Mouse (Mus musculus): ENCODE results near the gene Lrrc23. TPM values are rescaled to one million over a fixed set of nuclear protein-coding genes. Genes with fewer than 3 reads are reported as not detected.

Lrrc23 gene
- polyA plus RNA-seq, 1 experiment from 2014 or later, result 1.4 TPM

DNA sequence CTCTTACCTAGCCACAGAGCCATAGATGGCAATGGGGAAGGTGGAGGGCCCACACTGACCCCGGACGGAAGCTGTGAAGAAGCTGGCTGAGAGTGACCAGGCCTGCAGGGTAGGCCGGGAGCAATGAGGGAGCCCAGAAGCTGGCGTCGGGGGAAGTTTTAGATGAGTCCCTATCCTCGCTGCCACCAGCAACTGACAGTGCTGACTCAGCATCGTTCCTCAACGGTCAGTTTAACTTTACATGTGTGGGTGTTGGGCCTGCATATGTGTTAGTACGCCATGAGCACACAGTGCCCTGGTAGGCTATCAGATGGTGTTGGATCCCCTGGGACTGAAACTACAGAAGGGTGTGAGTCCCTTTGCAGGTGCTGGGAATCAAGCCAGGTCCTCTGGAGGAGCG, 55.1 kb downstream of the Lrrc23 start:
- Histone ChIP-seq H3K27me3 (ENCODE audit: control insufficient read depth, insufficient read depth, low read length) (no peaks in the 10 kb centered on the region), H3K9ac (ENCODE audit: low read length) (no peak overlapping the region), H3K27ac (ENCODE audit: low read depth, low read length) (no peak overlapping the region), H3K4me3 (ENCODE audit: low read depth, low read length) (no peak overlapping the region), H3K36me3 (ENCODE audit: control insufficient read depth, insufficient read depth, low read length) (no peaks in the 10 kb centered on the region), H3K9me3 (ENCODE audit: control insufficient read depth, low read length) (no peaks in the 10 kb centered on the region), H3K4me1 (ENCODE audit: control insufficient read depth, insufficient read depth, low read length) (no peaks in the 10 kb centered on the region), H3K4me2 (ENCODE audit: low read depth) (no peak overlapping the region)
- 89% methylated on average over 10 of the region's 10 CpGs for WGBS
- no peak for ATAC-seq (ENCODE audit: insufficient read depth, low FRiP score, low TSS enrichment)
- no peak for DNase-seq (ENCODE audit: low spot score)

DNA sequence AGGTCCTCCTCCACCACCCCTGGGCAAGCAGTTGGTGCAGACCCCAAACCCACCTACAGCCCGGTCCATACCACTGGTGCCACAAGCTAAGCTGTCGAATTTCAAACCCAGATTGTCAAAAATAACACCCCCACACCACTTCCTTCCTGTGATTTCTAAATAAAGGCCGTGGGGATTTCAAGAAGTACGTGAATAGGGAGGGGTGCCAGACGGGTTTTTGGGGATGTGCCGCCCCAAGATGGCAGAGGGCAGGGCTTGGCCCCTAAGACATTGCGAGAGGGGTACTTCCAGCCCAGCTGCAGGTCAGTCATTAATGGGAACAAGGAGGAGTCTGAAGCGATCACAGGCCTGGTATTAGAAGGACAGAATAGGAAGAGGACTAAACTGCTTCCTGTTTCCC, 56.0 kb downstream of the Lrrc23 start:
- H3K9ac ChIP-seq (ENCODE audit: low read length), result no peak overlapping the region
- ATAC-seq (ENCODE audit: insufficient read depth, low FRiP score, low TSS enrichment), result no peak
- no peaks in the 10 kb centered on the region for H3K4me1 ChIP-seq (ENCODE audit: control insufficient read depth, insufficient read depth, low read length)
- H3K27ac ChIP-seq (ENCODE audit: low read depth, low read length), result no peak overlapping the region
- no peak overlapping the region for H3K4me2 ChIP-seq (ENCODE audit: low read depth)
- 82% methylated on average over 8 of the region's 8 CpGs for WGBS
- H3K27me3 ChIP-seq (ENCODE audit: control insufficient read depth, insufficient read depth, low read length), result no peaks in the 10 kb centered on the region
- DNase-seq (ENCODE audit: low spot score), result no peak
- H3K36me3 ChIP-seq (ENCODE audit: control insufficient read depth, insufficient read depth, low read length), result no peaks in the 10 kb centered on the region
- no peaks in the 10 kb centered on the region for H3K9me3 ChIP-seq (ENCODE audit: control insufficient read depth, low read length)
- H3K4me3 ChIP-seq (ENCODE audit: low read depth, low read length), result no peak overlapping the region

DNA sequence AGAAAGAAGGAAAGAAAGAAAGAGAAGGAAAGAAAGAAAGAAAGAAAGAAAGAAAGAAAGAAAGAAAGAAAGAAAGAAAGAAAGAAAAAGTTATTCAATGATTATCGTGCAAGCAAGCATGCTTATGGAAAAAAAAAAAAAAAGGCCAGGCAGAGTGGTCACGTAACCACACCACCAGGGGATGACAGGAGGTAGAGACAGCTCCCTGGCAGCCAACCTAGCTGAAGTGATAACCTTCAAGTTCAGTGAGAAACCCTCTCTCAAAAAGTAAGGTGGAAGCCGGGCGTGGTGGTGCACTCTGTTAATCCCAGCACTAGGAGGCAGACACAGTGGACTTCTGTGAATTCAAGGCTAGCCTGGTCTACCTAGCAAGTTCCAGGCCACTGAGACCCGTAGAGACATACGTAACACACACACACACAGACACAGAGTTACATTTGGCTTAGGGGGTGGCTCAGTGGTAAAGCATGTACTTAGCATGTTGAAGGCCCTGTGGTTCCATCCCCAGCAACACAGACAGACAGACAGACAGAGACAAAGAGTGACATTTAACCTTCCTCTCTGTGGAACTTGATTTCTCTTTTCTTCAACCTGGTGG, 56.6 kb downstream of the Lrrc23 start:
- H3K4me2 ChIP-seq (ENCODE audit: low read depth), result no peak overlapping the region
- WGBS, result 89% methylated on average over 6 of the region's 6 CpGs
- no peak for ATAC-seq (ENCODE audit: insufficient read depth, low FRiP score, low TSS enrichment)

DNA sequence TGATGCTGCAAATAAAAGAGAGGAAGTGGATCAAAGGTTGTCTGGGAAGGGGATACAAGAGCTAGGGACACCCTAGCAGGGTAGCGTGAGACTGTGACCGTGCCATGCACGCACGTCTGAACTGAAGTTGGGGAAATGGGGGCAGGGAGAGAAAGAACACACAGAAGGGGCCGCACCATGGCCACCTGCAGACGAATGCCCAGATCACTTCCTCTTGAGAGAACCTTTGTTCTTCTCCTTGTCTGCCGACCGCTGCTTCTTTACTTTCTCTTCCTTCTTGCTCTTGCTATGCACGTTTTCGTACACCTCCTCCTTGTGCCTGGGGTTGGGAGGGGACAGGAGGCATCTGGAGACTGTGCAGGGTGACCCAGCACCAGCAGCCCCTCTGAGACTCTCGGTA, 58.6 kb downstream of the Lrrc23 start:
- no peak for DNase-seq (ENCODE audit: low spot score)
- ATAC-seq (ENCODE audit: insufficient read depth, low FRiP score, low TSS enrichment), result no peak
- H3K9me3 ChIP-seq (ENCODE audit: control insufficient read depth, low read length), result no peaks in the 10 kb centered on the region
- H3K27ac ChIP-seq (ENCODE audit: low read depth, low read length), result no peak overlapping the region
- no peak overlapping the region for H3K9ac ChIP-seq (ENCODE audit: low read length)
- 68% methylated on average over 11 of the region's 11 CpGs for WGBS
- no peaks in the 10 kb centered on the region for H3K4me1 ChIP-seq (ENCODE audit: control insufficient read depth, insufficient read depth, low read length)
- peaks cover 3% of the 10 kb centered on the region; the same call in 1 of the 2 replicates for H3K36me3 ChIP-seq (ENCODE audit: control insufficient read depth, insufficient read depth, low read length)
- no peak overlapping the region for H3K4me2 ChIP-seq (ENCODE audit: low read depth)
- H3K27me3 ChIP-seq (ENCODE audit: control insufficient read depth, insufficient read depth, low read length), result no peaks in the 10 kb centered on the region
- H3K4me3 ChIP-seq (ENCODE audit: low read depth, low read length), result no peak overlapping the region

More for the DNA sequence above, 56.6 kb downstream of the Lrrc23 start:
- Histone ChIP-seq H3K9me3 (ENCODE audit: control insufficient read depth, low read length) (no peaks in the 10 kb centered on the region), H3K36me3 (ENCODE audit: control insufficient read depth, insufficient read depth, low read length) (no peaks in the 10 kb centered on the region), H3K4me3 (ENCODE audit: low read depth, low read length) (no peak overlapping the region), H3K9ac (ENCODE audit: low read length) (no peak overlapping the region), H3K27me3 (ENCODE audit: control insufficient read depth, insufficient read depth, low read length) (no peaks in the 10 kb centered on the region), H3K27ac (ENCODE audit: low read depth, low read length) (no peak overlapping the region), H3K4me1 (ENCODE audit: control insufficient read depth, insufficient read depth, low read length) (no peaks in the 10 kb centered on the region)
- no peak for DNase-seq (ENCODE audit: low spot score)

Other genes with a start within 250 kb of the Lrrc23 start
- 0.28 and 0.73 TPM in 2 replicates for gene C1s1, start 237.4 kb downstream of the Lrrc23 start, polyA plus RNA-seq (2014; fragmentation: Nextera tagmentation; extraction: Ambion mirVana)
- not detected in 2 replicates for gene C1rb, start 209.4 kb downstream of the Lrrc23 start, polyA plus RNA-seq (2014; fragmentation: Nextera tagmentation; extraction: Ambion mirVana)
- not detected in 2 replicates for gene C1s2, start 143.6 kb downstream of the Lrrc23 start, polyA plus RNA-seq (2014; fragmentation: Nextera tagmentation; extraction: Ambion mirVana)
- 37.3 and 42.2 TPM in 2 replicates for gene Lpcat3, start 116.7 kb downstream of the Lrrc23 start, polyA plus RNA-seq (2014; fragmentation: Nextera tagmentation; extraction: Ambion mirVana)
- gene Emg1, start 67.5 kb downstream of the Lrrc23 start, polyA plus RNA-seq (2014; fragmentation: Nextera tagmentation; extraction: Ambion mirVana), result 202 and 204 TPM in 2 replicates
- gene Phb2, start 67.4 kb downstream of the Lrrc23 start, polyA plus RNA-seq (2014; fragmentation: Nextera tagmentation; extraction: Ambion mirVana), result 362 and 370 TPM in 2 replicates
- 6.9 and 8.0 TPM in 2 replicates for gene Ptpn6, start 41.0 kb downstream of the Lrrc23 start, polyA plus RNA-seq (2014; fragmentation: Nextera tagmentation; extraction: Ambion mirVana)
- gene Grcc10, start 38.4 kb downstream of the Lrrc23 start, polyA plus RNA-seq (2014; fragmentation: Nextera tagmentation; extraction: Ambion mirVana), result 456 and 504 TPM in 2 replicates
- gene Gm45234, start 23.7 kb downstream of the Lrrc23 start, polyA plus RNA-seq (2014; fragmentation: Nextera tagmentation; extraction: Ambion mirVana), result not detected in 2 replicates
- 11.8 and 12.1 TPM in 2 replicates for gene Atn1, start 23.2 kb downstream of the Lrrc23 start, polyA plus RNA-seq (2014; fragmentation: Nextera tagmentation; extraction: Ambion mirVana)
- gene Eno2, start 10.1 kb downstream of the Lrrc23 start, polyA plus RNA-seq (2014; fragmentation: Nextera tagmentation; extraction: Ambion mirVana), result 8.5 and 9.8 TPM in 2 replicates
- gene Spsb2, start 28.9 kb upstream of the Lrrc23 start, polyA plus RNA-seq (2014; fragmentation: Nextera tagmentation; extraction: Ambion mirVana), result 6.3 and 6.9 TPM in 2 replicates
- 622 and 634 TPM in 2 replicates for gene Tpi1, start 34.6 kb upstream of the Lrrc23 start, polyA plus RNA-seq (2014; fragmentation: Nextera tagmentation; extraction: Ambion mirVana)
- 162 and 174 TPM in 2 replicates for gene Usp5, start 49.8 kb upstream of the Lrrc23 start, polyA plus RNA-seq (2014; fragmentation: Nextera tagmentation; extraction: Ambion mirVana)
- 190 and 195 TPM in 2 replicates for gene Cdca3, start 49.8 kb upstream of the Lrrc23 start, polyA plus RNA-seq (2014; fragmentation: Nextera tagmentation; extraction: Ambion mirVana)
- gene Gnb3, start 60.5 kb upstream of the Lrrc23 start, polyA plus RNA-seq (2014; fragmentation: Nextera tagmentation; extraction: Ambion mirVana), result 0.22 and 0.29 TPM in 2 replicates
- 14.6 and 16.9 TPM in 2 replicates for gene P3h3, start 78.0 kb upstream of the Lrrc23 start, polyA plus RNA-seq (2014; fragmentation: Nextera tagmentation; extraction: Ambion mirVana)
- gene Gpr162, start 84.3 kb upstream of the Lrrc23 start, polyA plus RNA-seq (2014; fragmentation: Nextera tagmentation; extraction: Ambion mirVana), result 2.3 TPM in 2 replicates
- 0.07 TPM in 1 of 2 replicates, not detected in the other for gene Cd4, start 108.5 kb upstream of the Lrrc23 start, polyA plus RNA-seq (2014; fragmentation: Nextera tagmentation; extraction: Ambion mirVana)
- gene Lag3, start 132.0 kb upstream of the Lrrc23 start, polyA plus RNA-seq (2014; fragmentation: Nextera tagmentation; extraction: Ambion mirVana), result 1.4 and 1.7 TPM in 2 replicates
- gene Ptms, start 140.4 kb upstream of the Lrrc23 start, polyA plus RNA-seq (2014; fragmentation: Nextera tagmentation; extraction: Ambion mirVana), result 345 and 381 TPM in 2 replicates
- gene Mlf2, start 151.7 kb upstream of the Lrrc23 start, polyA plus RNA-seq (2014; fragmentation: Nextera tagmentation; extraction: Ambion mirVana), result 468 and 513 TPM in 2 replicates
- gene Cops7a, start 185.8 kb upstream of the Lrrc23 start, polyA plus RNA-seq (2014; fragmentation: Nextera tagmentation; extraction: Ambion mirVana), result 110 and 118 TPM in 2 replicates
- 1.7 and 2.6 TPM in 2 replicates for gene Pianp, start 217.0 kb upstream of the Lrrc23 start, polyA plus RNA-seq (2014; fragmentation: Nextera tagmentation; extraction: Ambion mirVana)
- 9.7 and 10.2 TPM in 2 replicates for gene Zfp384, start 229.4 kb upstream of the Lrrc23 start, polyA plus RNA-seq (2014; fragmentation: Nextera tagmentation; extraction: Ambion mirVana)